Mouse (Mus musculus): ENCODE results near the gene Kdm3a. TPM values are rescaled to one million over a fixed set of nuclear protein-coding genes. Genes with fewer than 3 reads are reported as not detected.

Kdm3a gene
- 10 to 100 TPM; 48.9 to 53.7 TPM for total RNA-seq (2021)
- long read RNA-seq, experiment 1, full-length matches to known transcripts: 13 of 25 reads
- long read RNA-seq, experiment 1, partial matches to known transcripts: 3 of 25 reads
- long read RNA-seq, experiment 1, other reads (novel, unspliced or antisense): 9 of 25 reads
- long read RNA-seq, experiment 2, full-length matches to known transcripts: 15 of 35 reads
- long read RNA-seq, experiment 2, partial matches to known transcripts: 9 of 35 reads
- long read RNA-seq, experiment 2, other reads (novel, unspliced or antisense): 11 of 35 reads

DNA sequence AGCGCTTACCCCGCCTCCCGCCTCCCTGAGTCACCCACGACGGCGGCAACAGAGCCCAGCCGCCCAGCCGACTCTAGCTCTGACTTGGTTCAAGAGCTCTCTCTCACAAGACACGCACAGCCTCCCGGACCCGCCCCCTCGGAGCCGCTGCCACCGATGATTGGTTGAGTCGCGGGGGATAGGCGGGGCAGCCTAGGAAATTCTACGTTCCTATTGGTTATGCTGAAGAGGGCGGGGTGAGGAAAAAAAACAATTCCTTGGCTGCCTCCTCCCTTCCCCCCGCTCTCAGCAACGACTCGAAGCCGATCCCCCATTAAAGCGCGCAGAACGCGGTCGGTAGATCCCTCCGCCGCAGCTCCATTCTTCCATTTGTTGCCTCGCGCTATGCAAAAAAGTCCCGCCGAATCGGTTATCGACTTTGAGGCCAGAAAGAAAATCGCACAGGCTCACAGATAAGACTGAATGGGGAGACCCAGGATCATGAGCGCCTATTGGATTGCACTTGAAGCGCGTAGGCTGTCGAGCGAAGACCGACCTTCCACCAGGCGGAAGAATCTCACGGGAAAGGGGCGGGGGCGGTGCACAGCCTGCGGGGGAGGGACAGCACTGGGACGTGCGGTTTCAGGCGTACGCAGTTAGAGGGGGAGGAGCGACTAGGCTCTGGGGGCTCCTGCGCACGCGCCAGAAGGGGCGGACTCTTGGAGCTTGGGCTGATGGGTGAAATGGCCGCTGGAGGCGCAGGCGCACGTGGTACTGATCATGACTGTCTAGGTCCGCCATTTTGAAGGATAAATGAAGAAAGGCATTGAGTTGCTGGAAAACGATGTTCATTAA, at the start of gene Kdm3a:
Gene Kdm3a (minus strand): TSS at position 162 of the 834 bp plus-strand sequence.
- peak; percentile 98 to 99 for DNase-seq (ENCODE audit: extremely low spot score in 1 of 2, low spot score in 2 of 2)
- H3K27ac ChIP-seq: peak within 1 kb of the TSS; percentile 91
- intact Hi-C loops (cut with DNase I): loop anchor here (2.0 to 10.0 kb wide), 5 partner anchors 74 to 358 kb away; partner anchors contain the start of genes Krcc1, Reep1 and Rmnd5a
- TF ChIP-seq CTCF (IDR thresholded peaks at IDR 0.05): peak; percentile 71
- H3K4me3 ChIP-seq: peak within 1 kb of the TSS; percentile 89

DNA sequence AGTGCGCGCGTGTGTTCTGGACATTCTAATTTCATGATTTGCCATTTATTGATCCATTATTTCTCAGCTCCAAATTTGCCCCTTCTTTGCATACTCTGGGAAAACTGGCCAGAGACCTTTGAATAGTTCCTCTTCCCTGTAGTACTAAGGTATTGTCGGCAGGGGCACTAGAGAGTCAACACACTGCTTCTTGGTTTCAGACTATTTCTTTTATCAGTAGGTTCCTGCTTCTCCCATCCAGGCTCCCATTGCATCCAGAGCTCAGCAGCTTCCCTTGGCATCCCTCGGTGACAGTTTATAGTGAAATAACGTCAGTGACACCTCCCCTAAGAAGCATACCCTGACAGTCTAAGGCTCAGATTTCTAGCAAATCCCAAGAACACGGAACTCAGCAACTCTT, 46.1 kb upstream of the Kdm3a start:
- DNase-seq (ENCODE audit: extremely low spot score in 1 of 2, low spot score in 2 of 2): no peak
- Histone ChIP-seq H3K4me3 (no peak overlapping the region), H3K27ac (no peak overlapping the region)
- intact Hi-C loops (cut with DNase I): no loop called here
- peak; percentile 36 for TF ChIP-seq CTCF (IDR thresholded peaks at IDR 0.05)

DNA sequence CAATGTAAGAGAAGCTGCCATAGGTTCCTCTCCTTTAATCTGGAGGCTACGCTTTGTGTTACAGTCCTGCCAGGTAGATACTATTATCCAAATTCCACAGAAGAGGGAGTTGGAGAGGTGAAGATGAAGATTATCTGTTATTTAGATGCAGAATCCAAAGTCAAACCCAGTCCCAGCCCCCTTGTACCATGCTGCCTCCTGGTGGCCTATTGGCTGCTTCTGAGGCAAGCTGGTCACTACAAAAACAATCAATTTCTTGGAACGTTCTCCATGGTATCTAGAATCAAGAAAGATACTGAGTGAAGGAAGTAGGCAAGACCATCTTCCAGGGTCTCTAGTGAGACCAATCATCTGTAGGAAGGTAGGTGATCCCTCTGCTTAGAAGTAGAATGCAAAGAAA, 40.4 kb upstream of the Kdm3a start:
- intact Hi-C loops (cut with DNase I): no loop called here
- peak; percentile 27 for TF ChIP-seq CTCF (IDR thresholded peaks at IDR 0.05)
- Histone ChIP-seq H3K4me3 (no peak overlapping the region), H3K27ac (no peak overlapping the region)
- DNase-seq (ENCODE audit: extremely low spot score in 1 of 2, low spot score in 2 of 2): no peak

DNA sequence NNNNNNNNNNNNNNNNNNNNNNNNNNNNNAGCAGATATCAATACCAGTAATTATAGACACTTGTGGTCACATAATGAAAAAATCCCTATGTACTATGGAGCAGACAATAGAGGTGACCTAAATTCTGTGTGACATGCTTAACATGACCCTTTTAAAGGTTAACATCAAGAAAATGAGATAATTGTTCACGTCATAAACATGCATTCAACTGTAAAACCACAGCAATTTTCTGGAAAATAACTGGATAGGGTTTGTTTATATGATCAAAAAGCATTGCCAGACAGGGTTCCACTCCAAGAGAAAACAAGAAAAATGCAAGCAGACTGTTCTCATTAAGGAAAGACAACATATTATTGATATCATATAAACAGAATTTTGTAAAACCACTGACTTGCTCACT, 31.7 kb upstream of the Kdm3a start:
- TF ChIP-seq CTCF (IDR thresholded peaks at IDR 0.05): no peak
- DNase-seq (ENCODE audit: extremely low spot score in 1 of 2, low spot score in 2 of 2): no peak
- intact Hi-C loops (cut with DNase I): no loop called here
- Histone ChIP-seq H3K4me3 (no peak overlapping the region), H3K27ac (no peak overlapping the region)

DNA sequence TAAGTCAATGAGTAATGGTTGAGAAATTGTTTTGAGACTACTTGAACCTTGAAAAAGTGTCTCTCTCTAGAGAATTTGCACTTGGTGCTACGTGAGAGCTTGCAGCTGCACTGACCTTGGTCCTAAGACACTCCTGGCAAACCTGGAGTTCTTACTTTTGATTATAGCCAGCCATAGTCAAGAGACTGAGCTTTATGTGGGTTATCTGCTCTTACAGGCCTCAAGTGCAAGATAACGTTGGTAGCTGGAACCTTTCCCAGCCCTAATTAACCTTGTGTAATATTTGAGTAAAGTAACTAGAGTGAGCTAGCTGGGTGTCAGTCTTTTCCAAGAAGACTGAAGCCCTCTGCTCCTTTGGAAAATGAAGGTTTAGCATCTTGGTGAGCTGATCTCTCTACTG, 25.5 kb upstream of the Kdm3a start:
- no peak overlapping the region for H3K27ac ChIP-seq
- intact Hi-C loops (cut with DNase I): no loop called here
- TF ChIP-seq CTCF (IDR thresholded peaks at IDR 0.05): no peak
- DNase-seq (ENCODE audit: extremely low spot score in 1 of 2, low spot score in 2 of 2): no peak
- H3K4me3 ChIP-seq: no peak overlapping the region

DNA sequence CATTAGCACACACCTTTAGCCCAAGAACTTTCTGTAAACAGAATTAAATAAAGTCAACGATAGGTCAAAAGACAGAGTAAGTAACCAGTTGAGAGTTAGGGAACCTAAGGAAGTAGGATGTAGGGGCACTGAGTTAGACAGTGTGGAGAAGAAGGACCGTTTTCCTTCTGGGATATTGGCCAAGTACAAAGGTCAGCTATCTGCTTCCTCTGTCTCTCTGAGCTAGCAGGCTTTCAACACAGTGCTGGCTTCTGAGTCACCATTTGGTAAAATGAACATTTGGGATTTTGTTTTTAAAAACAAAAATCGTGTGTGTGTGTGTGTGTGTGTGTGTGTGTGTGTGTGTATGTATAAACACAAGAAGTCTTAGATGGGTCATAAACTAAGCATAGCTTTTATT, 23.0 kb upstream of the Kdm3a start:
- intact Hi-C loops (cut with DNase I): no loop called here
- Histone ChIP-seq H3K4me3 (no peak overlapping the region), H3K27ac (no peak overlapping the region)
- DNase-seq (ENCODE audit: extremely low spot score in 1 of 2, low spot score in 2 of 2): no peak
- no peak for TF ChIP-seq CTCF (IDR thresholded peaks at IDR 0.05)

DNA sequence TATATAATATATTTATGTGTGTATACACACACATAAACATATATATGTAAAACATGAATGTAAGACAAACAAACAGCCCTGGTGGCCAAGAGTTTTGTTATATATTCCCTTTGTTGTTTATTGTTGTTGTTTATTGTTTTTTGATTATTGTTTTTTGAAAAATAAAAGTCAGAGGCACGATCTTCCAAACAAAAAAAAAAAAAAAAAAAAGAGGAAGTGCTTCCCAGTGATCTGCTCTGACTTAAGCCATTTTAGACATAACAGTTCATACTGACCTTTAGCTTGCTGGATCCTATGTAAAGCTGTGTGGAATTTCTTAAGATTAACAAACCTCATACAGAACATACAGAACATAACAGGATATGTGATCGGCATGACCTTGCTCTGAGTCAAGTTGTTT, 19.1 kb upstream of the Kdm3a start:
- DNase-seq (ENCODE audit: extremely low spot score in 1 of 2, low spot score in 2 of 2): no peak
- TF ChIP-seq CTCF (IDR thresholded peaks at IDR 0.05): no peak
- no peak overlapping the region for H3K27ac ChIP-seq
- intact Hi-C loops (cut with DNase I): loop anchor here (2.0 kb wide), 1 partner anchor 47 kb away; no protein-coding TSS in a partner anchor
- H3K4me3 ChIP-seq: no peak overlapping the region

DNA sequence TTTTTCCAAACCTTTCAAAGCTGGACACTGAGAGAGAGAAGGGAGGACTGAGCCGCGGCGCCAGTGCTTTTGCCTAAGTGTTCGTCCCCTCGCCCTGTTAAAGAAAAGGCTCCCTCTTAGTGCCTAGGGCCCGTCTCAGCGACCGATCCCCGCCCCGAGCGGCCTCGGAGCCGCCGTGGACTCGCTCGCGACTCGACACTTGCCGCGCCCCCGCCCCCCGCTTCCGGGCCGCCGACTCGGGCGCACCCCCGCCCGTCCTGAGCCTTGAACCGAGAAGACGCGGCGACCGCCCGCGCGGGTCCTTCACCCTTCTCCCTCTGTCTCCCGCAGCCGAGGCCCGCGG, 333 bp downstream of the Kdm3a start:
- TF ChIP-seq CTCF (IDR thresholded peaks at IDR 0.05): no peak
- DNase-seq (ENCODE audit: extremely low spot score in 1 of 2, low spot score in 2 of 2): no peak
- Histone ChIP-seq H3K4me3 (peak overlapping the region; percentile 89), H3K27ac (peak overlapping the region; percentile 91)
- intact Hi-C loops (cut with DNase I): loop anchor here (2.0 to 10.0 kb wide), 5 partner anchors 74 to 358 kb away; partner anchors contain the start of genes Krcc1, Reep1 and Rmnd5a

DNA sequence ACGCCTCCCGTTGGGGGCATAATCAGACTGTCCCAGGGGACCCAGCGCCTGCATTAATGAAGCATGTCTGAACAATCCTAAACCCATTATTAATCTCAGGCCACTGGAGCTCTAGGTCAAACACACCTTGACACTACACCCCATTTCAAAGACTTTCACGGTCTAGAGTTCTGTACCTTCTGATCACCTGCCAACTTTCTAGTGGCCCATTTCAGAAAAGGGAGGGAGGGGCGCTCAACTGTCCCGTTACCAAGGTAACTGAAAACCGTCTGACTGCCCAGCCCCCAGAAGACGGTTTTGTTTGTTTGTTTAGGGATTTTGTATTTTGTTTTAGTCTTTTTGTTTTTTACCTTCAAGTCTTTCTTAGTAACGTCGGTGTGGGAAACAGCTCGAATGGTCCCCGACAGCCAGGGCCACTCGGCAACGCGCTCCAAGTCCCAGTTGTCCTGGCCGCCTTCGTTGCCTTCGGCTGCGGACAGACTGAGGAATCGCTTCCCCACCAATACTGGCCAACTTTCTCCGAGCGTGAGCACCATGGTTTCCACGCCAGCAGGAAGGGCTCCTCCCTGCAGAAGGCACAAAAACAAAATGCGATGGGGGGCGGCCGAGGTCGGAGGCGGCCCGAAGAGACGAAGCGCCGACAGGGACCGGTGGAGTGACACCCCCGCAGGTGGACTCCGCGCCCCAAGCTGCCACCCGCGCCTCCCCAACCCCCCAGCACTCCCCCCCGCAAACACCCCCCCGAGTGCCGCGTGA, 906 bp downstream of the Kdm3a start:
- TF ChIP-seq CTCF (IDR thresholded peaks at IDR 0.05): no peak
- peak overlapping the region; percentile 91 for H3K27ac ChIP-seq
- intact Hi-C loops (cut with DNase I): loop anchor here (2.0 to 10.0 kb wide), 5 partner anchors 75 to 357 kb away; partner anchors contain the start of genes Krcc1, Reep1 and Rmnd5a

DNA sequence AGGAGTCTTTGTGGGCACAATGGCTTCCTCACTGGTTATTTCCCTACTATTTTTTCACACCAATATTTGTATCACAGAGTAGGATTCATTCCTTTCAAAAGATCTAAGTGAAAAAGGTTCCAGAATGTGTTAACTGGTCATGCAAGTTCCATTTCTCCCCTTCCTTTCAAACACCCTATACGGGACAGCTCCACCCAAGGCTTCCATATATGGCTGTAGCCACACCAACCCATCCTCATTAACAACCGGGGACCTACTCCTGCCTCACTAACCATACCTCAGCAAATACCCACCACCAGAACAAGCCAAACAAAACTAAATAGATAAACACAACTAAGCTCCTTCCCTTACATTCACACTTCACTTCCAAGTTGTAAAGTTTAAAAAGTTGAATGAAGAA, 1.6 kb downstream of the Kdm3a start:
- intact Hi-C loops (cut with DNase I): loop anchor here (5.0 to 10.0 kb wide), 3 partner anchors 121 to 356 kb away; partner anchors contain the start of genes Krcc1 and Rmnd5a
- Histone ChIP-seq H3K27ac (no peak overlapping the region), H3K4me3 (peak overlapping the region; percentile 89)
- no peak for DNase-seq (ENCODE audit: extremely low spot score in 1 of 2, low spot score in 2 of 2)
- TF ChIP-seq CTCF (IDR thresholded peaks at IDR 0.05): no peak

More for the DNA sequence above, 906 bp downstream of the Kdm3a start:
- peak overlapping the region; percentile 89 for H3K4me3 ChIP-seq
- DNase-seq (ENCODE audit: extremely low spot score in 1 of 2, low spot score in 2 of 2): peak; percentile 33 to 59

DNA sequence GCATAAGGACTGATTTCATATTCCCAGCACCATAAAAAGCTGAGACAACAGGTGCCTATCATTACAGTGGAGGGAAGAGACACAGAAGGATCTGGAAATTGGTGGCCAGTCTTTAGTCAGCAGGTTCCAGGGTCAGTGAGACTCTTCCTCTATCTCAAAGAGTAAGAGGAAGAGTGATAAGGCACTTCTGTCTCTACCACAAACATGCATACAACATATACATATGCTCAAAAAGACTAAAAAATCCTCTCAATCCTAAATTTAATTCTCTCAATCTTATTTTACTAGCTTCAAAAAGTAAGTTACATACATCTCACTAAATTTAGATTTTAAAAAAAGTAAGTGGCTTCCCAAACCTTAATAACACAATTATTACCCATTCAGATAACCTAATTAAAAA, 5.5 kb downstream of the Kdm3a start:
- intact Hi-C loops (cut with DNase I): no loop called here

More for the DNA sequence above, 5.5 kb downstream of the Kdm3a start:
- Histone ChIP-seq H3K4me3 (no peak overlapping the region), H3K27ac (no peak overlapping the region)
- TF ChIP-seq CTCF (IDR thresholded peaks at IDR 0.05): no peak
- DNase-seq (ENCODE audit: extremely low spot score in 1 of 2, low spot score in 2 of 2): no peak
